Mouse (Mus musculus) brain, adult 2 months (tissue): ENCODE results near the gene Rtl8b.
A peak's percentile ranks its signal among the peaks of the same experiment; 100 is the strongest.
"Not testable (repeated sequence)": the region's sequence is repeated elsewhere in the genome, so short reads cannot be mapped to it uniquely, and the experiment has no call there.

Source experiments
- DNase-seq: peaks from one replicate; pipeline ENCODE4 v3.0.0; 2011; ENCODE audit warnings: low read depth, low spot score

The Rtl8b gene

GRCm38 (mm10) chrX:53670294-53670693 lies at the start of gene Rtl8b:
Rtl8b (minus strand) TSS chrX:53670408.
- DNase-seq, result peak; percentile 98

- peak; percentile 88 for DNase-seq
Observed at GRCm38 (mm10) chrX:53716323-53717182, 46.3 kb upstream of the Rtl8b start.

GRCm38 (mm10) chrX:53715942-53716322 lies 45.7 kb upstream of the Rtl8b start:
- no peak for DNase-seq

DNA sequence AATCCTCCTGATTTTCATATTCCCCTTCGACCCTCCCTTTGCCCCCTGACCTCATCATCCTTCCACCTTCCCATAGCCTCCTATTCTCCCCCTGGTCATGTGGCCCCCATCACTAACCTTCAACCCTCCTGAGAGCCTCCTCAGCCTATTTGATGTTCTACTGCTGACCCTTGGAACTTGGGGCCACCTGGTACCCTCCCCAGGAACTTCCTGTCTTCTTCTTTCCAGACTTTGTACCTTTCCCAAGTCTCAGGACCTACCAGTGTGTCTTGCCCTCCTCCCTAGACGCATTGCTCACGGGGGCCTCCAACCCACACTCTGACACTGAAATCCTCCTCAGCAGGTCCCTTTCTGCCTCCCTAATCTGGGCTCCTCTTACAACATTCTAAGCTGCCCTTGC lies 32.5 kb upstream of the Rtl8b start:
- no peak for DNase-seq

- DNase-seq, result peak; percentile 49
Observed at GRCm38 (mm10) chrX:53699225-53699624, 29.0 kb upstream of the Rtl8b start.

- no peak for DNase-seq
Observed at GRCm38 (mm10) chrX:53694008-53694777, 24.0 kb upstream of the Rtl8b start.

- no peak for DNase-seq
Observed at GRCm38 (mm10) chrX:53693141-53693540, 22.9 kb upstream of the Rtl8b start.

DNA sequence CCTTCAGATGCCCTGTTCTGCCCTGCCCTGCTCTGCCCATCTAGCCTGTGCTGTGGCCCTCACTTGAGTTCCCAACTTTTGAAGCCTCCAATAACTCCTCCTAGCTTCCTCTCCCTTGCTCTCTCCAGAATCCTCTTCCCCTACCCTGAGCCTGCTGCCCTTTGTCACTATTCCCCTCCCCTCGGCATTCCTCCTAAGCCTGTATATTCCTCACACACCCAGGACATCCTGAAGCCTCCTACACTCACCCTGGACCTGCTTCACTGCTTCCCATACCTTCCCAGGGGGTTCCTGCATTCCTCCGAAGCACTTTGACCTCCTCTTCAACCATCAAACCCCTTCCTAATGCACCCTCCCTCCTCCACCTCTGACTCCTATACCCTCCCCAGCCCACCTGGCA lies 21.9 kb upstream of the Rtl8b start:
- DNase-seq, result no peak

DNA sequence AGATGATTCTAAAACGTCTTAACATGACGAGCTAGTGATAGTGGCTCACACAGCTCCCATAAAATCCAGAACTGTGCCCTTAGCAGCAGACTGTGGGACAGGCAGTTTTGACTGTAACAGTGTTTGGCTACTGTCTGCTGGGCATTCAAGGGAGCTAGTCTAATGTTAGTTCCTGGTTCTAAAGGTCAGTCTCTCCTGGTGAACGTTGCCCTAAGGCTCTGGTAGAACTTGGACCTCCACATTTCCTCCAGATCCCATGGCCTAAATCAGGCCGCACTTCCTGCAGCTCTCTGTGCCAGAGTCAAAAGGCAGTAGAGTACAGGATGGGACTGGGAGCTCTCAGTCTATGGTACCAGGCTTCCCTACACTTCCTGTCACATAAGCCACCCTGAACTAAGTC lies 14.5 kb upstream of the Rtl8b start:
- not testable (repeated sequence) for DNase-seq

DNA sequence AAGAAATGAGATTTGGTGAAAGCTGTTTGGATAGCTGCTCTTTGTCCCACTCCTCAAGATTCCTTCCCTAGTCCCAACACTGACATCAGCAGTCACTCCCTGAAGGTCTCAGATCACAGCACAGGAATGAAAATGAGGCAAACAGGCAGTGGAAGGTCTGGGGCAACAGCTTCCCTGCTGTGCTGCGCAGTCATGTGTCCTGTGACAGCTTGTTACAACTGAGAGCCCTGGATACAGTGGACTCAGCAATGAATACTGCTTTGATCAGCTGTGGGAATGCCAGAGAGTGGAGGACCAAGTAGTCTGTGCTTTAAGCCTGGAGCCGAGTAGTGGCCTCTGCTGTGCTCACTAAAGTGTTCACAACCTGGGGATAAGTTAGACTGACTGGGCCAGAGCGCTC lies 12.4 kb upstream of the Rtl8b start:
- DNase-seq, result not testable (repeated sequence)

- not testable (repeated sequence) for DNase-seq
Observed at GRCm38 (mm10) chrX:53676943-53677342, 6.7 kb upstream of the Rtl8b start.

GRCm38 (mm10) chrX:53670696-53671095 lies 488 bp upstream of the Rtl8b start:
- peak; percentile 8 for DNase-seq

GRCm38 (mm10) chrX:53669557-53670270 lies 494 bp downstream of the Rtl8b start:
- not testable (repeated sequence) for DNase-seq

DNA sequence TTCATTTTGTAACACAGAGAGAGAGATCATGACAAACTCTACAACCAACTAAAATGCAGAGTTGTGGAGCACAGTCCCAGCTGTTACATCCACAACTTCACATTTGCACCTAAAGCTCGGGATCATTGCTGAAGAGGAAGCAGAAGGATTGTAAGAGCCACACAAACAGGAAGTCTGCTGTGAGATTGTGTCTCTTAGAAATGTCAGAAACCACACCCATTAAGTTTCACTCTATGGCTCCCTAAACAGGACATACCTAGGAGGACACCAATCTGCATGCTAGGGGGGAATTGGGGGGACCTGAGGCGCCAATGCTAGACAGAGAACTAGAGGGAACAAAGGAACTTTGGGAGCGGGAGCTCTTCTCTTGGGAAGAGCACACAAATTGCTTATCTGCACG lies 17.3 kb downstream of the Rtl8b start:
- not testable (repeated sequence) for DNase-seq

DNA sequence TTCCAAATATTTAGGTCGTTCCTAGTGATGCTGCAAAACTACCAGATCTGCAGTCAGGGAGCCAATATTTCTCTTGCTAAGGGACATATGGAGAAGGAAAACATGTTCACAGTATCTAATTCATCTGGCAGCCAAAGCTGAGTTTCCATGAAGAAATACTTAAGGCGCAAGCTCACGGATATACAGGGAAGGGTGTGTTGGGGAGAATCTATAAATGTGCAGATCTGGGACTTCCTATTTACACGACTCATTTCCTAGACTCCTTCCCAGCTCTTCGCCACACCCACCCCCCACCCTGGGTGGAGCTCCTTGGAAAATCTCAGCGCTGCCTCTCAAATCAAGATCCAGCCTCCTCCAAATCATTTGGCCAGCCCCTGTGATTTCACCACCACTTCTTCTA lies 24.3 kb downstream of the Rtl8b start:
- DNase-seq, result peak; percentile 28

GRCm38 (mm10) chrX:53642980-53643961 lies 26.9 kb downstream of the Rtl8b start, which contains the start of gene Rtl8a:
Rtl8a (minus strand) TSS chrX:53643682.
- peak; percentile 93 for DNase-seq

DNA sequence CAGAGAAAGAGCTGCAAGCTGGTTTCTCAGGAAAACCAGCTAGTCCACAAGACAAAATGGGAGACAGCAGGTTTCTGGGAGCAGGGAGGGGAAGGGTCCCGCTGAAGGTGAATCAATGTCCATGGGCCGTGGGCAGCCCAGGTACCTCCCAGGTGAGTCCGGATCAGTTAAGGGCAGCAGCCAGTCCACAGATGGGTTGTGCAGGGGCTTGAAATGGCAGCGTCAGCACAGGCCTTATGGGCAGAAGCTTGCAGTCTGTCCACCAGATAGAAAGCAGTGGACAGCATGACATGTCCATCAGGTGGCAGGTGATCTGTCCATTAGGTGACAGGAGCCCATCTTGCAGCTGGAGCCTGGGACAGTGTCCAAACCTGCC lies 27.6 kb downstream of the Rtl8b start:
- DNase-seq, result not testable (repeated sequence)

GRCm38 (mm10) chrX:53638107-53638506 lies 32.1 kb downstream of the Rtl8b start:
- not testable (repeated sequence) for DNase-seq
